Comparison of ENCODE assay signal across 9 mouse cellular contexts in the genomic region with DNA sequence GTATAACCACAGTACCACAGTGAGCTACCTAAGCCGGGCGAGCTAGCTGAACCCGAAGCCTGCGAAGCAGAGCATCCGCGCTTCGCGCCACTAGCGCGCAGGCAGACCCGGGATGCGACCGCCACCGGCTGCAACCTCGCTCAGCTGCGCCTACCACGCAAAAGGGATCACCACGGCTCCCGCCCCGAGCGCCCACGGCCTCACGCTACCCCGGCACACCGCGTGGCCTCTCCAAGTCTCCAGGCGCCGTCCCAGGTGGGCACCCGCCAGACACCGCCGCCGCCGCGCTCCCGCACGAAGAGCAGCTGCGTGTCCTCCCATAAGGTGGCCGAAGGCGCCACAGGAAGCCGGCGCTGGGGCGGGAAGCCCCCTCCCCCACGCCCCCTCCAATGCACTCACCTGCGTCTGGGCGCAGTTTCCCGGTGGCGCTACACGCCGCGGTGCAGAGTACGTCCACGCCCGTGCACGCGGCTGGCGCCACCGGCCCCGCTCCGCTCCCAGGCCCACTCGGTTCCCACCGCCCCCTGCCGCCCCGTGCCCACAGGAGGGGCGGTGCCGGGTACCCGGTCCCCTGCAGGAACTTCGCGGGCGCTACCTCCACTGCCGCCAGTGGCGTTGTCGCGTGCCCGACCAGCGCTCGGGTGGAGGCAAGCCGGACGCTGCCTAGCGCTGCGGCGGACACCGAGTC. TPM values are rescaled to one million over a fixed set of nuclear protein-coding genes. Genes with fewer than 3 reads are reported as not detected.
A peak's percentile ranks its signal among the peaks of the same experiment; 100 is the strongest.
DNase-seq lines count a peak whose midpoint lies in the region; ATAC-seq and TF ChIP-seq lines count a peak whose summit lies in the region.
"Had no signal": no experiment of that assay in that cellular context is flagged by ENCODE, and none has a peak within 500 bp of the region (broad histone marks: within the 10 kb centered on the region; RNA-seq: fewer than 3 reads in every experiment).

No protein-coding gene starts in this region.

- H3K9ac ChIP-seq in kidney, postnatal 0 days (ENCODE audit: low read depth, low read length): no peak overlapping the region
- H3K9ac ChIP-seq in forebrain, embryonic 15.5 days (replicated peaks): peak overlapping the region; percentile 80
- peak overlapping the region; percentile 85 for H3K9ac ChIP-seq in neural tube, embryonic 12.5 days

- intact Hi-C loops in left cerebral cortex, postnatal 25 days (cut with DNase I): loop anchor here (5.0 to 10.0 kb wide), 5 partner anchors 79 to 1486 kb away; no protein-coding TSS in a partner anchor

- peak overlapping the region; percentile 95 for H3K4me2 ChIP-seq in kidney, postnatal 0 days (ENCODE audit: low read length)
- peak overlapping the region; percentile 99 for H3K4me2 ChIP-seq in forebrain, embryonic 15.5 days (replicated peaks)
- peak overlapping the region; percentile 97 for H3K4me2 ChIP-seq in neural tube, embryonic 12.5 days (replicated peaks)

- no peak for DNase-seq in kidney, postnatal 0 days (ENCODE audit: low spot score)
- DNase-seq in kidney, adult 8-10 months: no peak
- DNase-seq in cerebellum, adult 2 months: peak; percentile 51 to 70
- DNase-seq in left cerebral cortex, postnatal 25 days (ENCODE audit: low spot score in 2 of 2): peak; percentile 67 to 68
- DNase-seq in urinary bladder, postnatal 4 days (ENCODE audit: low spot score in 2 of 2): no peak

- no peaks in the 10 kb centered on the region for H3K36me3 ChIP-seq in kidney, postnatal 0 days (ENCODE audit: insufficient read depth, low read length)
- no peaks in the 10 kb centered on the region for H3K36me3 ChIP-seq in forebrain, embryonic 15.5 days
- no peaks in the 10 kb centered on the region for H3K36me3 ChIP-seq in neural tube, embryonic 12.5 days

- H3K27ac ChIP-seq in kidney, postnatal 0 days: no peak overlapping the region
- no peak overlapping the region for H3K27ac ChIP-seq in cerebellum, adult 2 months (ENCODE audit: insufficient read depth, low read length)
- peak overlapping the region; percentile 68 for H3K27ac ChIP-seq in forebrain, embryonic 15.5 days (replicated peaks)
- H3K27ac ChIP-seq in neural tube, embryonic 12.5 days: peak overlapping the region; percentile 74
- H3K27ac ChIP-seq: macrophage had no signal

- peak overlapping the region; percentile 49 for H3K4me3 ChIP-seq in kidney, postnatal 0 days (replicated peaks; ENCODE audit: low read depth, low read length)
- H3K4me3 ChIP-seq in cerebellum, adult 2 months (replicated peaks; ENCODE audit: insufficient read depth, low read depth, low read length): peak overlapping the region; percentile 50
- peak overlapping the region; percentile 73 for H3K4me3 ChIP-seq in forebrain, embryonic 15.5 days
- peak overlapping the region; percentile 81 for H3K4me3 ChIP-seq in neural tube, embryonic 12.5 days

- no peak for TF ChIP-seq POLR2A in cerebellum, adult 2 months (IDR thresholded peaks at IDR 0.05; ENCODE audit: borderline replicate concordance, insufficient read depth, low read length)

- H3K27me3 ChIP-seq in kidney, postnatal 0 days (ENCODE audit: insufficient read depth, low read length): peaks cover 54% of the 10 kb centered on the region
- H3K27me3 ChIP-seq in cerebellum, adult 2 months (ENCODE audit: control insufficient read depth, insufficient read depth, low read length): no peaks in the 10 kb centered on the region; the same call in 1 of the 2 replicates
- H3K27me3 ChIP-seq in forebrain, embryonic 15.5 days: no peaks in the 10 kb centered on the region
- H3K27me3 ChIP-seq in neural tube, embryonic 12.5 days (replicated peaks): 0 out of 2 replicates have a peak, but pooled peaks cover 8% of the 10 kb centered on the region

- TF ChIP-seq CTCF in kidney, postnatal 0 days (IDR thresholded peaks at IDR 0.05; ENCODE audit: low read depth): no peak
- TF ChIP-seq CTCF in cerebellum, adult 2 months (IDR thresholded peaks at IDR 0.05; ENCODE audit: borderline replicate concordance, insufficient read depth, low read depth, low read length): no peak

- WGBS in kidney, postnatal 0 days: under 1% methylated on average over 58 of the region's 82 CpGs
- WGBS in cerebellum, adult 2 months: 1% methylated on average over 81 of the region's 82 CpGs
- WGBS in forebrain, embryonic 15.5 days: under 1% methylated on average over 80 of the region's 82 CpGs
- WGBS in neural tube, embryonic 12.5 days: under 1% methylated on average over 82 of the region's 82 CpGs

- peak; percentile 35; the same call in 1 of the 2 replicates for ATAC-seq in kidney, postnatal 0 days (replicated peaks; ENCODE audit: low FRiP score, low read depth)
- peak; percentile 48 for ATAC-seq in forebrain, embryonic 15.5 days (replicated peaks)
- ATAC-seq in neural tube, embryonic 12.5 days (ENCODE audit: low FRiP score, low read depth): peak; percentile 42
- no peak for ATAC-seq in CD4-positive, CD25-positive, alpha-beta regulatory T cell, adult 4 months

- no peaks in the 10 kb centered on the region for H3K9me3 ChIP-seq in kidney, postnatal 0 days (replicated peaks; ENCODE audit: low read length)
- no peaks in the 10 kb centered on the region for H3K9me3 ChIP-seq in forebrain, embryonic 15.5 days
- no peaks in the 10 kb centered on the region for H3K9me3 ChIP-seq in neural tube, embryonic 12.5 days

- H3K4me1 ChIP-seq in kidney, postnatal 0 days (replicated peaks; ENCODE audit: insufficient read depth, low read length): peaks cover 23% of the 10 kb centered on the region
- H3K4me1 ChIP-seq in cerebellum, adult 2 months (ENCODE audit: control insufficient read depth, insufficient read depth, low read length): no peaks in the 10 kb centered on the region
- peaks cover 49% of the 10 kb centered on the region for H3K4me1 ChIP-seq in forebrain, embryonic 15.5 days
- peaks cover 35% of the 10 kb centered on the region for H3K4me1 ChIP-seq in neural tube, embryonic 12.5 days

RNA-seq across cellular contexts. Expression of a gene that starts 29.3 kb away (rescaled TPM):
- 0.31 and 0.50 TPM in 2 replicates for polyA plus RNA-seq in kidney, postnatal 0 days (2015; fragmentation: Nextera tagmentation; extraction: Ambion mirVana)
- 35.9 and 39.6 TPM in 2 replicates for polyA plus RNA-seq in cerebellum, adult 2 months (2012; rRNA removed)
- polyA plus RNA-seq in forebrain, embryonic 15.5 days (2015; fragmentation: Nextera tagmentation; extraction: Ambion mirVana): 144 TPM in 2 replicates
- 100 to 1,000 TPM; 107 to 109 TPM for total RNA-seq in left cerebral cortex, postnatal 25 days (2021)
- polyA plus RNA-seq in neural tube, embryonic 12.5 days (2016; fragmentation: Nextera tagmentation; extraction: Ambion mirVana): 118 and 128 TPM in 2 replicates
- under 1 TPM in 1 of 2 experiments, not detected in 1; 0.12 TPM for polyA plus RNA-seq in CD4-positive, CD25-positive, alpha-beta regulatory T cell, adult 4 months (2017; shearing (Covaris generic))
- polyA plus RNA-seq: macrophage had no signal

Comparison
In these comparisons a context has a peak if more than half of its experiments do, and no peak if none do; other contexts are left out.
1. DNase-seq: peak in cerebellum, adult 2 months (2 of 2) and left cerebral cortex, postnatal 25 days (2 of 2); none in kidney, postnatal 0 days (single experiment), kidney, adult 8-10 months (0 of 2) and urinary bladder, postnatal 4 days (0 of 2).
2. H3K27ac ChIP-seq: peak in forebrain, embryonic 15.5 days (single experiment) and neural tube, embryonic 12.5 days (single experiment); none in kidney, postnatal 0 days (single experiment) and cerebellum, adult 2 months (single experiment).
3. RNA of a gene that starts 29.3 kb away (polyA plus RNA-seq): 144 TPM in forebrain, embryonic 15.5 days, 118 to 128 TPM in neural tube, embryonic 12.5 days and 35.9 to 39.6 TPM in cerebellum, adult 2 months; 0.31 to 0.50 TPM in kidney, postnatal 0 days and 0.12 TPM in CD4-positive, CD25-positive, alpha-beta regulatory T cell, adult 4 months; every median in the first group is over 10 times any median in the second.
4. Peak in every context shown above with its lines, with median percentiles within 50 percentile points of each other: H3K4me2 ChIP-seq and H3K4me3 ChIP-seq.